Mouse (Mus musculus): ENCODE data around the gene Ctu2. TPM values are rescaled to one million over a fixed set of nuclear protein-coding genes. Genes with fewer than 3 reads are reported as not detected.

The Ctu2 gene
- total RNA-seq (2021) = 1 to 10 TPM; 7.6 to 8.6 TPM
- long read RNA-seq, experiment 1, transcript Ctu2-201 (15 exons, 3,066 nt) = major isoform, 9 of 11 reads
- long read RNA-seq, experiment 1, partial matches to known transcripts = 0 of 11 reads
- long read RNA-seq, experiment 1, other reads (novel, unspliced or antisense) = 2 of 11 reads
- long read RNA-seq, experiment 2, transcript Ctu2-201 (15 exons, 3,066 nt) = major isoform, 13 of 16 reads
- long read RNA-seq, experiment 2, partial matches to known transcripts = 2 of 16 reads
- long read RNA-seq, experiment 2, other reads (novel, unspliced or antisense) = 1 of 16 reads

DNA sequence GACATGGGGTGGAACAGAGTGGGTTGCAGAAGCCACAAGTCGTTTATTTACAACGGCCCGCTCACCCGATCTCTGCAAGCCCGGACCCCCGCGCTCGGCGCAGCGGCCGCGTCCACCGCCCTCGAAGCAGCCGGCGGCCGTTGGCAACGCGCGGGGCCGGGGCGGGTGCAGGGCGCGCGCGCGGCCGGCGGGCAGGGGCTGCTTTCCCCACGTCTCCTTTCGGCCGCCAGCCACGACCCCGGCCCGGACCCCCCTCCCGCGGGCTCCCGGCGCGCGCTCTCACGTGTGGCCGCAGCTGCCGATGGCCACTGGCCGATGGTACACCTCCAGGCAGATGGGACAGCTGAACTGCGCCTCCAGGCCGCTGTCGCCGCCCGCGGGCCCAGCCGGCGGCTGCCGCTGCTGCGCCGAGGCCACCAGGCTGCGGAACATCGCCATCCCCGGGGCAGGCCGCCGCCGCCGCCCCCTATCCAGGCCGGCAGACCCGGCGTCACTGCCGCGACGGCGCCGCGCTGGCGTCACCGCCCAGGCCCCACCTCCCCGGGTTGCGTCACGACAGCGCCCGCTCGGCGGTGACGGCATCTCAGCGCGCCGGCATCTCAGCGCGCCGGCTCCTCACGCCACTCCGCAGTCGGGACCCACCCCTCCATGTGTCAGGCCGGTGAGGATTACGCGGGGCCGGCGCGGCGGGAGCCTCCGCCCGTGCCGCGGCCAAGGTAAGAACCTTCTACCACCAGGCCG lies at the start of gene Ctu2, which contains the start of gene Rnf166:
Gene Ctu2, plus strand, starts transcription at position 564 of the 741 bp plus-strand sequence.
Gene Rnf166, minus strand, starts transcription at position 485 of the 741 bp plus-strand sequence.
- intact Hi-C loops (cut with DNase I; ENCODE audit: low total_unique reads) = no loop called here
- DNase-seq = peak; percentile 91

DNA sequence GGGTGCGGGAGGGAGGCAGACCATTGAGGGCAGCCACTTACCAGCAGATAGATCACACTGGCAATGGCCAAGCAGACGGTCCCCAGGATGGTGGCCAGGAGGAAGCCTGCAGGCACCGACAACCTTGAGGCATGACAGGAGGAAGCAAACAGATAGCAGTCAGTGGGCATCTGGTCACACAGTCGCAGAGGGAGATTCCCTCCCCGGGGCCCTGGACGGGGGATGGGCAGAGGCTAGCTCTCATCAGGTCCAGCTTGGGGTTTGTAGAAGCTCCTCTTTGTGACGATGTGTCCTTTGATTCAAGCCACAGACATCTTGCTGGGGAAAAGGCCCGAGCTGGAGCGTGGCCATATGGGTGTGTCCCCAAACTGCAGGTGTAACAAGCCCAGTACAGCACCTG lies 49.8 kb upstream of the Ctu2 start:
- intact Hi-C loops (cut with DNase I; ENCODE audit: low total_unique reads) = no loop called here
- no peak for DNase-seq

DNA sequence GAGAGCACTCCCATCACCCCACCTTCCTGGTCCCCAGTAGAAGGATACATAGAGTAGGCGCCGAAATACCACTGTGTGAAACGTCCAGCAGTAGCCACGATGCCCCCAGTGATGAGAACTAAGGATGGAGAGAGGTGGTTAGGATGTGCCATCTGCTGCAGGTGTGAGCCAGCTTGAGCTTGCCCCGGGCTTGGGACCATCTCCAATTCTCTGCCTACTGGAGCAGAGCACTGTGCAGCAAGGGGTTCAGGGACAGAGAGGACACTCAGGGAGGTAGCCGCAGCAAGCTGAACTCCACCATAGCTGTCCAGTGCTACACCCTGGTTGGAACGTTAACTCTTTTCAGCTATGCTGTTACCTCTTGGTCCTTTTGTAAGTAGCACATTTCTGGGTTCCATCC lies 48.3 kb upstream of the Ctu2 start:
- intact Hi-C loops (cut with DNase I; ENCODE audit: low total_unique reads) = no loop called here
- no peak for DNase-seq

DNA sequence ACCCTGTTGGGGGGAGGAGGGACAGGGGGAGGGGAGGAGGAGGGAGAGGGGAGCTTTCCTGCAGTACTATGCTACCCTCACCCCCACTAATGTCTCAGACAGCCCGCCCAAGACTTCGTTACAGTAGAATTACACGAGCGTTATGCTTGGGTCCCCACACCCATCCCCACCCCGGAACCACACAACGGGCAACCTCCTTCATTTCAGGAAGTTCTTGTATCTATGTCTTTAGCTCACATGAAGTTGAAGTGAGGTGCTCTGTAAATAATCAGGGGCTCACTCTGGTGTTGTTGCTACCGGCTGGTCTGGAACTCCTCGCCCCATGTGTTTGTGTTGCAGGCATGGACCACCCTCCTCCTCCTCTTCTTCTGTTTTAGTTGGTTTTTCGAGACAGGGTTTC lies 47.8 kb upstream of the Ctu2 start:
- intact Hi-C loops (cut with DNase I; ENCODE audit: low total_unique reads) = no loop called here
- no peak for DNase-seq

DNA sequence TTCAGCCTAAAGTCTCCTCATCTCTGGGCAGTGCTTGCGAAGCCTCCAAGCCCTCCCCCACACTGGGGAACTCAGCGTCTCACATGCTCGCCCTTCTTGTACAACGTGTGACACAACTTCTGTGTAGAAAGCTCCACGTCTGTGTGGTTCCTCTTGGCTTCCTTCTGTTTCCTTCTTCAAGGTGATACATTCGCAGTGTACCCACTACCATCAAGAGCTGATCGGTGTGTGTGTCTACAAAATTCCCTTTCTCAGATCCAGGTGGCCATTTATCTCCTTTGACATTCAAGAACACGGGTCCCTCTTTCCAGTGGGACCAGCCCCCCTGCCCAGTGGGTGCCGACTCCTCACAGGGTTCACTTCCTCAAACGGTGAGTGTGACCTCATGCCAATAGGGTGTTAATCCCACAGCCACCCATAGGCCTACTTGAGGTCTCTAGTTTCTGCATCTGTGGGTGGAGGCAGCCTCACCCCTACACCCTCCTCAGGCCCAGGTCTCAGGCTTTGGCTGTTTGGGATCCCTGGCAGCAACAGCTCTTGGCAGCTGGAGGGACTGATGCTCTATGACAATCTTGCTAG lies 45.8 kb upstream of the Ctu2 start:
- intact Hi-C loops (cut with DNase I; ENCODE audit: low total_unique reads) = loop anchor here (10.0 kb wide), 1 partner anchor 155 kb away; no protein-coding TSS in a partner anchor
- DNase-seq = no peak

DNA sequence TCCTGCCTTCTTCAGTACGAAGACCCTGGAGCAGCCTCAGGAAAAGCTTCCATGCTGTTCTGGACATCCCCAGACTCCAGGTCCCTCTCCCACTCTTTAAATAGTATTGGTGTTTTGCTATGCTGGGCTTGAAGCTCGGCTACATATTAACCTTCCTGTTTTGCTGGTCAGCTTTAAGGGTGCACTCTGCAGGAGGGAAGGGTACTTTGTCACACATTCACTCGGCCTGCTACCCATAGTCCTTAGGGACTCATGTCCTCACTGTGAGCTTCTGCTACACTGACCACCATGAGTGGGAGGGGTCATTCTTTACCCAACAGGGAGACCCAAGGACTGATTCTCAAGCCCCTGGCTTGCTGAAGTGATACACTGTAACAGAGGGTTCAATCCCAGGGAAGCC lies 45.3 kb upstream of the Ctu2 start:
- intact Hi-C loops (cut with DNase I; ENCODE audit: low total_unique reads) = loop anchor here (10.0 kb wide), 1 partner anchor 156 kb away; no protein-coding TSS in a partner anchor
- no peak for DNase-seq

DNA sequence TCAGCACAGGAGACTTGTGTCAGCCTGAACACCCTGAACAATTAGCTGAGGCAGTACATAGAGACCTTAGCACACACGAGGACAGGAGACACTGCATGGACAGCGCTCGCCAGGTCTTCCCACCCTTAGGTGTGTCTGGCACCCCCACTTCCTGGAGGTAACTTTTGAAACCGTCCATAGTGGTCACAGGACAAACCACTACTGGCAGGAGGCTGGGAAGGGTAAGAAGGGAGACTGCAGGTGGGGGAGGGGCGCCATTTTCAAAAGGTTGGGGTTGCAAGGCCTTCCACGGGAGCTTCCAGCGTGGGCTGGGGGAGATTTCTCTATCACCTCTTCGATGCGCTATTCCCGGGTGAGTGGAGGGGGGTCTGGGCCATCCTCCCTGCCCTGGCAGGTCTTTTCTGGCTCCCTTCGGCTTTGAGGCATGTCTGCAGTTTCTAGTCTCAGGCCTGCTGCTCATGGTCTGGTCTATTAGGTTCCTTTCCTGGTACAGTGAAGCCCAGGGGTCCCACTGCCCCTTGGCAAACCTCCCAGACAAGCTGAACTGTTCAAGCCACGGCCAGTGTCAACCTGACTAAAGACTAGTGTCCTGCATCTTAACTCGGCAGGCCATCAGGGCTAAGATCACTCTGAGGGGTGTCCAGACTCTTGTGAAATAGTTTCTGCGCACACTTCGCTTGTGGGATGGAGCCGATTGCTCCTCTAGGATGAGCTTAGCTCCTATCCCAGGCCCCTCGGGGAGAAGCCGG lies 44.1 kb upstream of the Ctu2 start:
- no peak for DNase-seq
- intact Hi-C loops (cut with DNase I; ENCODE audit: low total_unique reads) = loop anchor here (10.0 kb wide), 1 partner anchor 157 kb away; no protein-coding TSS in a partner anchor

DNA sequence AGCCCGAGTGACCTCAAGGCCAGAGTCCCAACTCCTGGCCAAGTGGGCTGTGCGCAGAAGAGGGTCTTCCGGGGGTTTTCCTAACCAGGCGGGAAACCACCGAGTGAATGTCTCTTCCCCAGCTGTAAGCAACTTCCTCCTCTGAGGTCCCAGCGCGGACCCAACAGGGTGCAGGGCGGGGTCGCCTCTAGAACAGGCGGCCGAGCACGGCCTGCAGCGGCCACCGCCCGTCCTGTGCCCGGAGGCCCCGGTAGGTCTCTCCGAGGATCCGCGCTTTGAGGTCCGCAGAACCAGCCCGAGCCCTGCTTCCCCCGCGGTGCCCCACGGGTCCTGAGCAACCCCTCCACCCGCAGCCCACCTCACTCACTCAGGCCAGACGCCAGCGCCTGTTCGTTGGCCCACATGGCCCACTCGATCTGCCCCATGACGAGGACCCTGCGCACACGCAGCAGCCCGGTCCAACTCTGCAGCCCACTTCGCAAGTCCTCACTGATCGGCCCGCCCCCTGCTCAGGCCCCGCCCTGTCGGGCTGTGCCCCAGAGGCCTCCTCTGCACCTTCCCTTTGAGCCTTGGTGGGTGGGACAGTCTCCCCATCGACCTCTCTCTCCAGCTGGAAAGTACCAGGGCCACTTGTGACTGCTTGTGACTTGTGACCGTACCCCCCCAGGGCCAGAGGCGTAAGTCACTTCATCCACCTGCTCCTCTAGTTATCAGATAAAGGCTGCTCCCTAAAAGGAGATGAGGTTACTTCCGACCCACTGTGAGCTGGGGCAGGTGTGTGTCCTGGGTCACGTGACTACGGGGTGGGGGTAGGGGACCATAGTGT lies 43.3 kb upstream of the Ctu2 start, which contains the start of gene Cyba:
Gene Cyba, minus strand, starts transcription at position 488 of the 826 bp plus-strand sequence.
- peak; percentile 79 for DNase-seq
- intact Hi-C loops (cut with DNase I; ENCODE audit: low total_unique reads) = loop anchor here (10.0 kb wide), 1 partner anchor 158 kb away; no protein-coding TSS in a partner anchor

DNA sequence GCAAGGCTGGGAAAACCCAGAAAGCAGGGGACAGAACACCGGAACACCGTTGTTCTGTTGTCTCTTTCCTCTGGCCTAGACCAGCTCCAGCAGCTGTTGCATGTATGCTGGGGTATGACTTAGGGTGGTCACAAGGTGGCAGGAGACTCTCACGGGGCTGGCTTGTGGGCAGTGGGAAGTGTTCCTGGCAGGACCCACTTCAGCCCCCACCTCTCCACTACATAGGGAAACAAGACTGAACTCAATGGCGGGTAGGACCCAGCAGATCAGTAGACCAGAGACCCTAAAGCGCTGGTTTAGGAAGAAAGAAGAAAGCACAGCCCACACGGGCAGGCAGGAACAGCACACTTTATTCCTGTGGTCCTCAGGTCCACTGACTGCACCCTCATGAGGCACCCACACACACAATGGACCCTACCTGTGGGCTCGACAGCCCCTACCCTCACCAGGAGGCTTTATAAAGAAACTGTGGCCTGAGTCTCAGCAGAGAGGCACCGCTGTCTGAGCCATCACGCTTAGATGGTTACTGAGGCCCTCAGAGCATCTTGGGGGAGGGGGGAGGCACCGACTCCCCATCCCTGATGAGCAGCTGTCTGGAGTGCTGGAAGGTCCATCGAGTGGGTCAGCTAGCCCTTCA lies 42.6 kb upstream of the Ctu2 start:
- intact Hi-C loops (cut with DNase I; ENCODE audit: low total_unique reads) = loop anchor here (10.0 kb wide), 1 partner anchor 159 kb away; no protein-coding TSS in a partner anchor
- DNase-seq = no peak

DNA sequence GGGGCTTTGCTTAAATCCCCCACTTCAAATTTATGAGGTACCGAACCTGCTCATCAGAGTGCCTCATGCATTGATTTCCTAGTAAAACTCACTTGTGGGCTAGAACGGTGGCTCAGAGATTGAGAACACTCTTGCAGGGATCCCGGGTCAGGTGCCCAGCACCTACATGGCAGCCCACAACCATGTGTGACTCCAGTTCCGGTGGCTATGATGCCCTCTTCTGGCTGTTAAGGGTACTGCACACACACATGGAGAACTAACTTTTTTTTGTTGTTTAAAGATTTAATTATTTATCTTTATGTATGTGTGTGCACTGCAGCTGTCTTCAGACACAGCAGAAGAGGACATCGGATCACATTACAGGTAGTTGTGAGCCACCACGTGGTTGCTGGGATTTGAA lies 40.6 kb upstream of the Ctu2 start:
- intact Hi-C loops (cut with DNase I; ENCODE audit: low total_unique reads) = loop anchor here (10.0 kb wide), 1 partner anchor 161 kb away; no protein-coding TSS in a partner anchor
- no peak for DNase-seq

DNA sequence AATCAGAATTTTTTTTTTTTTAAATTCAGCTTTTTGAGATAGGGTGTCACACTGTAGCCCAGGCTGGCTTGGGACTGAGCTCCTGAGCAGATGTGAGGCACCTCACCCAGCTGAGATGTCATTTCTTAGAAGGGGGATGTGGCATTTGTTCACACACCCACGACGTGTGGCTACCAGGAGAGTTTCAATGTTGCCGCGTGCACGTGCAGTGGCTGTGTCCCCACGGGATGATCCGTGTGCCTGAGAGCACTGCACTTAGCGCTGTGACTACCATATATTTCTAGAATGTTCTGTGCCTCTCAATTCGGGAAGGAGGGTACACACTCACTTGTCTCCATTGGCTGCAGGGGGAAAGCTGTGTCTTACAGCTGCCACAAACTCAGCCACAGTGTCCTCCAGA lies 39.8 kb upstream of the Ctu2 start:
- intact Hi-C loops (cut with DNase I; ENCODE audit: low total_unique reads) = loop anchor here (10.0 kb wide), 1 partner anchor 161 kb away; no protein-coding TSS in a partner anchor
- DNase-seq = no peak

DNA sequence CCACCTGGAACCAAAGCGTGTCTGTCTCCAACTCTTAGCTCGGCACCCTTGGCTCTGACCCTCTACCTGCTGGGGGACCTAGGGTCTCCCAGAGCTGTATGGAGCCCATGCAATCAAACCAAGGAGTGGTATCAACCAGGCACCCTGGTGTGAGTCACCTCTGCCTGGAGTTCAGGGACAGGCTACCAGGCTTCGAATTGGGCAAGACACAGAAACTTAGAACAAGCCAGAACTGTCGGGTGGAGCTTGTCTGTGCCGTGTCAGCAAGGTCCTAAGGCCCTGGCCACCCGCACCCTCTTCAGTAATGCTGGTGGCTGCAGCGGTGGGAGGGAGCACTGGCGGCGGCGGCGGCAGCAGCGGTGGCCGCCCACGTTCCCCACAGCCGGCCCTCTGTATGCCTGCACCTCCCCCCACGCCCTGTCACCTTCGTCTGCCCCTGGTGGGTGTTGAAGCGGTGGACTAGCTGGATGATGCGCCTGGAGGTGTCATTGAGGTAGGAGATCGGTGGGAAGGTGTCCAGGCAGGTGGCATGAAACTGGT lies 39.3 kb upstream of the Ctu2 start:
- no peak for DNase-seq
- intact Hi-C loops (cut with DNase I; ENCODE audit: low total_unique reads) = loop anchor here (10.0 kb wide), 1 partner anchor 162 kb away; no protein-coding TSS in a partner anchor

DNA sequence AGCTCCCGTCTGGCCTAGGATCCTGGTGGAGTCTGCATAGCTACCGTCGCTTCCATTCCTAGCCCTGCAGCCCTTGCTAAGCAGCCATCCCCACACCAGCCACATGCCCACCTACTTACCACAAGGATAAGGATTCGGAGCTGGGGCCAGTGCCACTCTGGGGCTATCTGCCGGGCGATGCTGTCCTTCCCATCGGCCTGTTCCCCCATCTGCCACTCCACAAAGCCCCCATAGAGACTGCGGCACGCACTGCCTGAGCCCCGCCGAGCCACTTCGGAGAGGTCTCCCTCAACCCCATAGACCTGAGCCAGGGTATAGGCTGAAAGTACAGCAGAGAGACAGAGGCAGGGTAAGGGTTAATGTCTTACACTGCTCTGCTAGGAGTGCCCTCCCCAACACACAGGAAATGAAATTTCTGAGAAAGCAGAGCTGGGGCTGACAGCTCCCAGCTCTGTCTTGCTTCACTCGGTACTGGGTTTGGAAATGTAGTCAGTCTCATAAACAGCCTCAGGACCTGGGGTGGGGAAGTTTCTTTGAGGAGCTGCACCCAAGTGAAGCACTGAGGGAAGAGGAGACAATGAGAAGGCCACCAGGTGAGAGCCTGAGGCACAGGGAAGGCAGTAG lies 38.1 kb upstream of the Ctu2 start:
- DNase-seq = no peak
- intact Hi-C loops (cut with DNase I; ENCODE audit: low total_unique reads) = loop anchor here (10.0 kb wide), 1 partner anchor 163 kb away; no protein-coding TSS in a partner anchor

DNA sequence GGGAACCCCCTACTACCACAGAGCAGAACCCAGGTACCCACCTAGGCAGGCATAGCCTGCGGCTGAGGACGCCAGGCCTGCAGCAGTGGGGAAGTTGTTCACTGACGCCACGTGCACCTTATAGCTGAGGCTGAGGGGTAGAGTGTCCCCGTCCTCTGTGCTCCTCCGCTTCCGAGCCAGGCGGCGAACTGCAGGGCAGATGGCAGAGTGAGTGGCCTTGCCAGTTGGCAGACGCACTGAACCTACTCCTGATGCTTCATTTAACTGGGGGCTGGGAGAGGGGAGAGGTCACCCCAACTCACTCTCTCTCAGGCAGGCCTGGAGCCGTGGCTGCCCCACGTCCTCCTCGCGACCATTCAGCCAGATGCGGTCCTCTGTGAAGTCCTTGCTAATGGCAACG lies 36.6 kb upstream of the Ctu2 start:
- intact Hi-C loops (cut with DNase I; ENCODE audit: low total_unique reads) = loop anchor here (10.0 kb wide), 1 partner anchor 165 kb away; no protein-coding TSS in a partner anchor
- DNase-seq = no peak

DNA sequence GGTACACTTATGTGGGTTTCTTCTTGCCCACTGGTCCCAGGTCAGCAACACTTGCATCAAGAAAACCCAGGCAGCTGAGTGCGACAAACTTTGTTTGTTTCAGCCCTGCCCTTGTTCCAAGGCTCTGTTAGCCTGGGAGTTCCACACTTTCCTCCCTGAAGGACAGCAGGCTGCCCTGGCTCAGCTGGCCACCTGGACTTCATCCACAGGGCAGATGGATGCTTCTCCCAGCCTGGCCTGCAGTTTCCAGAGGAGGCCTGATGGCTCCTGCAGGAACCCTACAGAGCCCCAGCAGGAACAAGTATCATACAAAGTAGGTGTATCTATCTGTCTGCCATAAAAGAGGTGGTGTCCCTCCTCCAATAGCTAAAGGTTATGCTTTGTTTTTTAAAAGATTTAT lies 34.6 kb upstream of the Ctu2 start:
- no peak for DNase-seq
- intact Hi-C loops (cut with DNase I; ENCODE audit: low total_unique reads) = no loop called here

DNA sequence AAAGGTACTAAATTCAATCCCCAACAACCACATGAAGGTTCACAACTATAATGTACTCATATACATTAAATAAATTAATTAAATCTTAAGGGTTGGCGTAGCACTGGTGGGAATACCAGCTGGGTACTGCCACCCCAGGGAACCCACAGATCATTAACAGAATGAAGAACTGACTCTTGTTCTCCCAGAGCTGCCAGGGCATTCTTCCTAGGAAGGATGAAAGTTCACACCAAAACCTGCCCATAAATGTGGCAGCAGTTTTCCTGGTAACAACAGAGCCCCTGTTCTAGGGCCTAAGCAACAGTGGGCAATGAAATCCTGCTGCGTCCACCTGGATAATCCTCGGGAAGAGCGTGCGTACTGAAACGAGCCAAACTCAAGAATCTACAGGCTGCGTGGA lies 33.6 kb upstream of the Ctu2 start:
- no peak for DNase-seq
- intact Hi-C loops (cut with DNase I; ENCODE audit: low total_unique reads) = no loop called here

DNA sequence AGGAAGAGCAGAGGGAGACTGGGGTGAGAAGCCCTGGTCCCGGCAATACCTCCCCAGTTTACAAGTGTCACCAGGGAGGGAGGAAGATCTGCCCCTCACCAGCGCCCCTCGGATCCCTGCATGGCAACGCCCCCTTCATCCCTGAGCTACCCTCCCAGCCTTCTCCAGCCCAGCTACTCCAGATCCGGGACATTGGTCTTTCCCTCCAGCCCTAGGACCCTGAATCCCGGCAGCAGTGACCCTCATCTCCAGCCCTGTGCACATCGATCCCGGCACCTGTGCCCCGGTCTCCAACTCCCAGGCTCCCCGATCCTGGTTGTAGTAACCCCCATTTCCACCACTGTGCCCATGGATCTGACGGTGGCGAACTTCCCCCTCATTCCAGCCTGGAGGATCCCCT lies 33.2 kb upstream of the Ctu2 start:
- DNase-seq = no peak
- intact Hi-C loops (cut with DNase I; ENCODE audit: low total_unique reads) = no loop called here
